Mouse (Mus musculus) gonadal fat pad, adult 2 months (tissue): ENCODE measurements around the gene Susd3. TPM values are rescaled to one million over a fixed set of nuclear protein-coding genes. Genes with fewer than 3 reads are reported as not detected.

ENCODE experiments used
- DNase-seq: peaks from one replicate; pipeline ENCODE4 v3.0.0-alpha.2; 2012; ENCODE audit warnings: low read depth
- polyA plus RNA-seq: library from polyadenylated mRNA; depleted of rRNA; stranded (reverse); fragments of >200 nt; gene quantifications from 2 replicates; pipeline ENCODE4 v1.2.3, GENCODE M21; 2012; rRNA removed

The Susd3 gene
- polyA plus RNA-seq, 1 experiment, result 7.8 TPM

- DNase-seq, result no peak
Measured at GRCm38 (mm10) chr13:49187288-49188218, 61.0 kb downstream of the Susd3 start, which contains the start of gene Ninj1. TSS of gene Ninj1 (plus strand) at chr13:49187485.

GRCm38 (mm10) chr13:49186798-49187287, 61.7 kb downstream of the Susd3 start:
- DNase-seq, result no peak

GRCm38 (mm10) chr13:49183646-49184045, 64.9 kb downstream of the Susd3 start:
- DNase-seq, result no peak

GRCm38 (mm10) chr13:49183161-49183560, 65.3 kb downstream of the Susd3 start:
- DNase-seq, result no peak

DNA sequence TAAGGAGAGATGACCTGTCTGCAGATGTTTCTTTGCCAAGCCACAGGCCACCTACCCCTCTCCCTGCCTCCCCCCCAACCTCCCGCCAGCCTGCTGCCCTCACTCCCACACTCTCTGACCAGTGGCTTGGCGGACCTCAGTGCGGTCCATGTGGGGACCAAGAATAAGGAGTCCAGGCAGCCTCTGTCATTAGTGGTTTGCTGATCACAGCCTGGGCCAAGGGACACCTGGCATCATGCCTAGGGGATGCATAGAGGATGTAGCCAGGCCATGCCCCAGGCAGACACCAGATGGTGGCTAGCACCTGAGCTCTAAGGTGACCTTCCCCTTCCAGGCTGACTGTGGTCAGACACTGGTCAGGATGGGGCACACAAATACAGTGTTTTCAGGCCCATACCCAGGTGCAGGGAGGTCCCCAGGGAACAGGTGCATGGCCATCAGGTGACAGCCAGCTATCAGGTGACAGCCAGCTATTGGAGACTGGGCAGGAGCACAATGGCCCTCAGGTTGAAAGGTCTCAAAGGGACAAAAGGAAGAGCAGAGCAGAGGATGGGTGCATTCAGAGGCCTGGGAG, 67.0 kb downstream of the Susd3 start:
- no peak for DNase-seq

DNA sequence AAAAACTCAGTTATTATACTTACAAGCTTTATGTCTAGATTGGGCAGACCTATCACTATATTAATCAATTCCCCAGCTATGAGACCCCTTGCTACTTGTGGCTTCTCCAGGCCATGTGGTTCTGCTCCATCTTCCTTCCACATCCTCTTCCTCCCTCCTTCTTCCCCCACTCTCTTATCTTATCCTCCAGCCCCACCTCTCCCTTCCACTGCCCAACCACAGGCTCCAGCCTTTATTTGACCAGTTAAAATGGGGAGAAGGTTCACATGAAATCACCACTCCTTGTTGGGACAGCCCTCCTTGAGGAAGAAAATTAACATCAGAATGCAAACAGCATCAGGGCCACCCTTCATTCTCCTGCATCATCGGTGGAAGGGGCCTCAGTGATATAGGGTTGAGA, 67.8 kb downstream of the Susd3 start:
- no peak for DNase-seq

Other genes with a start within 250 kb of the Susd3 start
- gene Wnk2, start 100.7 kb downstream of the Susd3 start, polyA plus RNA-seq, result 13.4 and 21.2 TPM in 2 replicates
- gene Ninj1, start 61.2 kb downstream of the Susd3 start, polyA plus RNA-seq, result 121 and 145 TPM in 2 replicates
- gene Card19, start 32.7 kb downstream of the Susd3 start, polyA plus RNA-seq, result 107 and 108 TPM in 2 replicates
- 2.2 and 2.6 TPM in 2 replicates for gene Fgd3, start 71.6 kb upstream of the Susd3 start, polyA plus RNA-seq
- 26.2 and 31.4 TPM in 2 replicates for gene Bicd2, start 92.9 kb upstream of the Susd3 start, polyA plus RNA-seq
- 11.0 and 13.2 TPM in 2 replicates for gene Ippk, start 172.5 kb upstream of the Susd3 start, polyA plus RNA-seq
- gene Tes3-ps, start 244.6 kb upstream of the Susd3 start, polyA plus RNA-seq, result not detected in 2 replicates